Mouse (Mus musculus): ENCODE results near the gene Zfp853.

The Zfp853 gene

DNA sequence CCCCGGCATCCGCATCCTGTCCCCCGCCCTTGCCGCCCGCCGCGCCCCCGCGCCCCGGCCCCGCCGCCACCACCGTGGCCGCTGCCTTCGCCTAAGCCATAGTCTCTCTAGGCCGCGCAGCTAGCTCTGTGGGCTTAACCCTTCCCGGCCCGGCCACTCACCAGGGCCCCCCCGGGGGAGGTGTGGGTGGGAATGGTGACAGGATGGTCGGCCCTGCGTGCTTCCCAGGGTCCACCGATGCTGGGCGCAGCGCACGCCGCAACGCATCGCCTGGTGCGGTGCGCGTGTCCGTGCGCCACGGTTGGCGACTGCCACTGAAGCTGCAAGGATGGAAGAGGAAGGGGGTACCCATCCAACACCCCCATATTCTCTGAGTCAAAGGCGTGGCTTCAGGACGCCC, at the start of gene Zfp853:
Gene Zfp853, minus strand, starts transcription at position 220 of the 400 bp plus-strand sequence.
- DNase-seq (ENCODE audit: low read depth) = no peak

DNA sequence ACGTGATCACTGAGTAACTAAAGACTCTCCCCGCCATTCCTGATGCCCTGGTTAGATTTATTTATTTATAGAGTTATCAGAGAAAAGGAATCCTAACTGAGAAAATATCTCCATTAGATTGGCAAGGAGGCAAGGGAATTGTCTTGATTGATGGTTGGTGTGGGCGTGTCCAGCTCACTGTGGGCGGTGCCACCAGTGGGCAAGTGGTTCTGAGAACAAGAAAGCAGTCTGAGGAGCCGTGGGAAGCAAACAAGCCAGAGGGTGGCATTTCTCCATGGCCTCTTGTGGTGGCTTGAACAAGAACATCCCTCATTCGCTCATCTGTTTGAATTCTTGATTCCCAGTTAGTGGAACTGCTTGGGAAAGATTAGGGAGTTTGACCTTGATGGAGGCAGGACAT, 46.2 kb upstream of the Zfp853 start:
- no peak for DNase-seq (ENCODE audit: low read depth)

DNA sequence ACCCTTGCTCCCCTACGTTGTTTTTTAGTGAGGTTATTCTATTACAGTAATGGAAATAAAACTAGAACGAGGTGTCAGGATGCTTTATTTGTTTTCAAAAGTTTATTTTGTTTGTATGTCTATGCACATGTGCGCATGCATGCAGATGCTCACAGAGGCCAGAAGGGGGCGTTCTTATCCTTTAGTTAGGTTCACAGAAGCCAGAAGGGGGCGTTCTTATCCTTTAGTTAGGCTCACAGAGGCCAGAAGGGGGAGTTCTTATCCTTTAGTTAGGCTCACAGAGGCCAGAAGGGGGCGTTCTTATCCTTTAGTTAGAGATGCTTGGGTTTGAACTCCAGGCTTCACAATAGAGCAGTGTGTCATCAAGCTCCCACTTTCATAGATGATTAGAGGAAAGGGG, 43.1 kb upstream of the Zfp853 start:
- no peak for DNase-seq (ENCODE audit: low read depth)

DNA sequence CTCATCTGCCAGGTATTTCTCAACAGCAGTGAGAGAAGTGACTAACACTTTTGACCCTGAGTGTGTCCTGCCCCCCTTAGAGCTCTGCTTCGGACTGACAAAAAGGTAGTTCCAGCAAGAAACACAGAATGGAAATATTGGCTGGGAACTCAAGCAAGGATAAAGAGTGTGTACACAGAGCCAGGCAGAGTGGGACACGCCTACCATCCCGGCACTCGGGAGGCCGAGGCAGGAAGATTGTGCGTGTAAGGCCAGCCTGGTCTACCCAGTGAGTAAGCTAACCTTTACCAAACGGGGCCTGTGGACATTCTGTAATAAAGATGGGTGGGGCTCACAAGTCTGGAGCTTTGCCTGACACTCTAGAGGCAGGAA, 41.7 kb upstream of the Zfp853 start:
- DNase-seq (ENCODE audit: low read depth) = no peak

DNA sequence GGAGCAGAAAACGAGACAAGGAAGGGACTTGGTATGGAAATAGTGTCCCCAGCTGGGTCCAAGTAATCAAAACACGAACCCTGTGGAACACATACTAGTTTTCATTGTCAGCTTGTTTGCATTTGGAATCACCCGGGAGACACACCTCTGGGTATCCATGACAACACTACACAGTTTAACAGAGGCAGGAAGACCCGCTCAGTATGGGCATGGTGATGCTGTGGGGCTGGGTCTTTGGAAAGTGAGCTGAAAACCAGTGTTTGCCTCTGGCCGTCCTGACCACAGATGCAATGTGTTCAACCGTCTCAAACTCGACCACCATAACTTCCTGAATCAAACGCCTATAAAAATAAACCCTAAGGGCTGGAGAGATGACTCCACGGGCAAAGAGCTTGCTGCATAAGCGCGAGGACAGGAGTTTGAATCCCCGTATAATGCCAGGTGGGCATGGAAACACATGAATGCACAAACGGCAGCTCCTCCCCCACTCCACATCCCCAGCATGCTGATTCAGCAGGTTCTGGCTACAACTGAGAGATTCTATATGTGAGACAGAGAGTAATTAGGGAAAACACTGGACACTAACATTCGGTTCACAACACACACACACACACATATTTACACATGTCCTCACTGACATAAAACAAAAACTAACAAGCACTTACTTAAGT, 41.1 kb upstream of the Zfp853 start:
- no peak for DNase-seq (ENCODE audit: low read depth)

DNA sequence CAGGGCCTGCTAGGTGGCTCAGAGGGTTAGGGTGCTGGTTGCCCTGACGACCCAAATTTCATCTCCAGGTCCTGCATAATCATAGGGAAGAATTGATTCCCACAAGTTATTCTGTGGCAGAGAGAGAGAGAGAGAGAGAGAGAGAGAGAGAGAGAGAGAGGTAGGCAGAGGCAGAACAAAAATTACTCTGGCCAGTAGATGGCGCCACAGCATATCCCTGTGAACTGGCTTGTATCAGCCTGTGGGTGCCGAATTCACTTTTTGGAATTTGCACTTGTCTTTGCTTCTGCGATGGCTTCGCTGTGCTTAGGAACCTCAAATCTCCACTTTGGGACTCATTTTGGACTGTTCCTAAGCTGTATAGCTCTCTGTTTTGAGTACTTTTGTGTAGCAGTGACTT, 40.4 kb upstream of the Zfp853 start:
- peak; percentile 60 for DNase-seq (ENCODE audit: low read depth)

DNA sequence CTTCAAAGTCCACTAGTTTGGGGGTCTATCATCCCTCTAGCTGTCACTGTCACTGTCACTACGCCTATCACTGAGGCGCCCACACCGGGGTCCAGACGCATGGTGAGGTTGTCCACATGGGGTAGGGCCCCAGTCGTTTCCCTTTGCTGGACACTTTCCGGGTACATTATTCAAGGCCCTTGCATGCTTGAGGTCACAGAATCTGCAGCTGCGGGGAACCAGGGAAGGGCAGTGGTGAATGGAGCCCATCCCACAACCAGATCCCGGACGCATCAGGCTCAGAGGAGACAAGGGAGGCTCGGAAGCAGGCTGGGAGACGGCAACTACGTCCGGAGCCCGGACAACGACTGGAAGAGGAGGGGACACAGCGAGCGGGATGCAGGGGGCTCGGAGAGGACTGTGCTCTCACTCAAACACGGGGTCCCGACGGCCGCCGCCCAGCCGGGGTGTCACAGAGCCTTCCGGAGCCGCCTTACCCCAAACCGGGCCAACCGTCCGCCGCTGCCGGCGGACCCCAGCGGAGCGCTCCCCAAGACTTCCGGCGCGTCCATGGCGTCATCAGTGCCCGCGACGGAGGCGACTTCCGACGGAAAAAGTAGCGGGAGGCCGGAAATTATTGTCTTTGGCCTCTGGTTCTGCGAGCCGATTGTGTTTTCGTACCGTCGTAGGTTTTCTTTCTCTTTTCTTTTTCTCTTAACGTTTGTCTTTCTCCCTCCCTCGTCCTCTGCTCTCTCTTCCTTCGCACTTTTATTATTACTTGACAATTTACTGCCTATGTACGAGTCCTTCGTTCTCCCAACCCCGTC, 35.5 kb upstream of the Zfp853 start, which contains the start of gene Zdhhc4:
Gene Zdhhc4, minus strand, starts transcription at position 567 of the 806 bp plus-strand sequence.
- peak; percentile 90 for DNase-seq (ENCODE audit: low read depth)

DNA sequence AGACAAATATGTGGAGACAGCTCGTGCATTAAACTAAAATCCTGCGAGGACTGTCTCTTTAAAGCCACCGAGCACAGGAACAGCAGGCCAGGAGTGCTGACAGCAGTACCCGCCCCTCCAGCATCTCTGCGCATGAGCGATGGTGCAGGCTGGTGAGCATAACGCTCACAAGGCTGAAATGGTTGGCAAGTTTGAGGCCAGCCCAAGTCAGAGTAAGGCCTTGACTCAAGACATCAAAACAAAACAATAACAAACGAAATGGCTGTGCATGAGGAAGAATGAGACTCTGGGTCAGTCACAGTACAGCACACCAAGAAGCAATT, 23.8 kb upstream of the Zfp853 start:
- no peak for DNase-seq (ENCODE audit: low read depth)

DNA sequence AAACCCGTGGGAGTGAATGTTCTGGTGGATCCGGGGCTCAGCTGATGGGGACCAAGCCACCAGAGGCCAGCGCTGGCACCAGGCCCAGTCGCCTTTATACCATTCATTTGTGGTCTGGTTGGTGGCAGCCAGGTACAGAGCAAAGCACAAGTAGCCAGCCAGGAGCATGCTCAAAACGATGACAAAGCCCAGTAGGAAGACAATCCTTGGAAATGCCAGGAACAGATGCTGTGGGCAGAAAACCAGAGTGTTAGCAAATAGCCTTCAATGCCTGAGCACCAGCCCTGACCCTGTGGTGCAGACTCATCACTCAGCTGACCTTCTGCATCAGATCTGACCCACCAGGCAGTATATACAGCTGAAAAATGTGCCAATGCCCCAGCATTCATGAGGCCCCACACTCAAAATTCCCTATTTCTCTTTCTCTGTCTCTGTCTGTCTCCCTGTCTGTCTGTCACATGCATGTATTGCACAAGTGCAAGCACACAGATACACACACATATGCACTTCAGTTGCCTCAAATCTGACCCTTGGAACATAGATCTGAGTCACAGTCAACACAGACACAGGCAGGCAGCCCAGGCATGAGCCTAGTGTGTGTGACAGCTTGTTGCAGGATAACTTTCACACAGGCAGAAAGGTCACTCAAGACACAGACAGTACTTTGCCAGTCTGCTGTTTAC, 23.3 kb upstream of the Zfp853 start:
- no peak for DNase-seq (ENCODE audit: low read depth)

DNA sequence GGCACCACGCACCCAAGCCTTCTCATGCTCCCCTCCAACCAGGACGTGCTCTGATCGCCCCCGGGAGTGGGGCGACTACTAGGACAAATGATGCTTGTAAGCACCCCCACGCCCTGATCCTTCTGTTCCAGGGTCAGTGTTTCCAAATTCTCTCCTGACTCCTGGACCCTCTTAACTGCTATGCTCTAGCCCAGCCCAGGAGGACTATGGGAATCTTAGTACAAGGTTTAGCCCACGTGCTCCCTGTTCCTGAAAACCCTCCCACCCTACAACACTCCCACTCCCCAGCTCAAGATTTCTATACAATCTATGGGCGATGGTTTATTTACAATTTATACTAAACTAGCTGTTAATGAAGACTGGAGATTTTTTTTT, 22.1 kb upstream of the Zfp853 start:
- no peak for DNase-seq (ENCODE audit: low read depth)

DNA sequence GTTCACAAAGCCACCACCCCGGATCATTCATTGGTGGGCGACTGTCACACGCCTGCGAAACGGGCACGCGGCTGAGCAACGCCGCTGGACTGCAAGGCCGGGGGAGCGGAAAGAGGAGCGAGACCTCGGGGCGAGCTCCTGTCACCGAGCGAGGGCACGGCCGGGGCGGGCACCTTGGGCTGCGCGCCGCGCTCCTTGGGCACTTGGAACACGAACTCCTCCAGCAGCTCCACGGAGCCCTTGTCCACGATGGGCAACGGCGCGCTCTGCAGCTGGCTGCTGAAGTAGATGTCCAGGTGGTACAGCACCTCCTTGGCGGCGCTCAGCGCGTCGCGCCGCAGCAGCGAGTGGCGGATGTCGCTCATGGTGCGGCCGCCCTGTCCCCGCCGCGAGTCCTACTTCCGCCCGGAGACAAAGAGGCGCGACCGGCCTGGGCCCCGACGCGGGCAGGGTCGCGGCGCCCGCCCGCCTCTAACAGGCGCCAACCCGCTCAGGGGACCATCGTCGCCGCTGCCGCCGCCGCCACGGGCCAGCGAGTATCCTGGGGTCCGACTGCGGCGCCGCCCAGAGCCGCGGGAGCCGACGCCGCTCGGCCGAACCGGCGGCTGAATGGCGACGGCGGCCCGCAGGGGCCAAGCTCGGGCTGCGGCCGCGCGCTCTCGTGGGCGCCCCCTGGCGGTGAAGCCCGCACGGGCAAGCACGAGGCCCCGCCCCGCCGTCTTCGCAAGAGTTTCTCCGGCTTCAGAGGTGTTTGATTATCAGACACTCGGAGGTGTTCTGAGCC, 21.5 kb upstream of the Zfp853 start, which contains the start of gene E130309D02Rik:
Gene E130309D02Rik, minus strand, starts transcription at position 631 of the 784 bp plus-strand sequence.
- DNase-seq (ENCODE audit: low read depth) = peak; percentile 63

DNA sequence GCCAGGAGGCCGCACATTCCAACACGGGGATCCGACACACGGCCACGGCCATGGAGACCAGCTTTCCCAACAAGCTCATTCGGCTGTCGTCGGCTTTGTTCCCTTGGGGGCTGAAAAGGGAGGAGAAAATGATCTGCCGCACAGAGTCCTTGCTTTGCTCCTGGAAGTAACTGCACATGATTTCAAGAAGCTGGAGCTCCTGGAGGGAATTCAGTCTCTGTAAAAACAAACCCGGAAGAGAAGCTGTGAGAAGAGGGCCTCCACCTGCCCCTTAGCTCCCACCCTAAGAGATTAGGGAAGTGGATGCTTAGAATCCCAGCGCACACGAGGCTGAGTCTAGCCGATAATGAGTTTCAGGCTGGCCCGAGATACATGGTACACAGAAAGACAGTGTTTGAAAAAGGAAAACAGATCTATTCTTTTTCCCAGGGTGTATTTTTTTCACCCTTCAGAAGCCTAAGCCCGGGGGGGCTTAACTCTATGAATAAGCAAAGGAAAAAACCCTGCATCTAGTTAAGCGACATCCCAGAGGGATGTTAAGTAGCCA, 20.8 kb upstream of the Zfp853 start:
- no peak for DNase-seq (ENCODE audit: low read depth)

DNA sequence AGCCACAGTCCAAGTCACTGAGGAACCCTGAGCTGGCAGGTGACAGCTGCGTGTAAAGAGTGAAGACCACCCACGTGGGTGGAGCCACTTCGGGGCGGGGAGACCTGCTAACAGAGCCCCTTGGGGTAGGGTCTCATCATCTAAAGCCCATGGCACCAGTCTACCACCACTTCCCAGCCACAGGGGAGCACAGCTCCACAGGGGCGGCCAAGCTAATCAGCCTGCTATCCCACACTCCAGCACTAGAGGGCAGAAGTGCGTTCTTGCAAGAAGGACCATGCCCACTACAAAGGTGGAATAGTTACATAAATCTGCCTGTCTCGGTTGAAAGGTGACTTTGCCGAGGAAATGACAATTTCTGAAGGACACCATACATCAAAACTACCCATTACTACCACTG, 18.5 kb upstream of the Zfp853 start:
- DNase-seq (ENCODE audit: low read depth) = peak; percentile 77

DNA sequence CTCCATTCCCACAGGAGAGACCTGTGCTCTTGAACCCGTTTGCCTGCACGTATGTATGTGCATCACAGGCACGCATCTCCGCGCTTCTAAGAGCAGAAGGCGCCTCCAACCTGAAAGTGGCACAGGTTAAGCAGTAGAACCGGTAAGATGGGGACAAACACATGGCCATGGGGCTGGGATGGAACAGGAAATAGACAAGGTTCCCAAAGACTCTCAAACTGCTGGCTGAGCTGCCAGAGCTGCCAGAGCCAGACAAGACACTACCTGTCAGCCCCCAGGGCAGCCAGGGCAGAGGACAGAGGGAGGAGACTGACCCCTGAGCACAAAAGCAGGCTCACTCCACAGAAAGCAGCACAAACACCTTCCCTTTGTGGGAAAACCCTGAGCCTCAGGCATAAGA, 16.5 kb upstream of the Zfp853 start:
- DNase-seq (ENCODE audit: low read depth) = no peak

DNA sequence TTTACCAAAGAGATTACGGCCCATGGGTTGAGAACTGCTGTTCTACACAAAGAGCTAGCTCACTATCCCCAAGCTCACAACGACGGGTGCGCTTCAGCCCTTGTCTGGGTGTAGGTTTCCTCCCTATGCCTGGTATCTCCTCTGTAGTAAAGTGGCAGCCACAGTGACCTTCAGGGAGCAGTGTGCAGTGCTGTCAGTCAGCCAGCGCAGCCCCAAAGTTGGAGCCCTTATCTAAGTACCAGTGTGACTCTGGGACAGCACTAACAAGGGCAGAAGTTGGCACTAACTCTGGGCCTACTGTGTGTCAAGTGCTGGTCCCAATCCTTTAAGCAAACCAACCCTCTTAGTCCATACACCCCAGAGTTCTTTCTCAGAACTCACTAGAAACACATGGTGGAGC, 15.4 kb upstream of the Zfp853 start:
- DNase-seq (ENCODE audit: low read depth) = no peak

DNA sequence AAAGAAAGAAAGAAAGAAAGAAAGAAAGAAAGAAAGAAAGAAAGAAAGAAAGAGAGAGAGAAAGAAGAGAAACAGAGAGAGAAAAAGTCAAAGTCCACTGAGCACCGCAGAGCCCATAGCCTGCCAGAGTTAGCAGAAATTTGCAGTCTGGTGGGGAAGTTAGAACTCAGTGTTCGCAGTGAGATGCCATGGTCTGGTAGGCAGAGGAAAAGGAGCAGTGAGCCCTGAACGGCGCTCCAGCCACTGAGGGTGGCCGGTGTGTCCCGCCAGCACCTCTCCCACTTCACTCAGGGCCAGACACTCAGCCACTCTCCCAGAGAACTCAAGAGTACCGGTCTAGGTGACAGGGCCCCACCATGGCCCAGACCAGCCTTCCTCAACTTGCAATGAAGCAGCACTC, 10.8 kb upstream of the Zfp853 start:
- DNase-seq (ENCODE audit: low read depth) = no peak

DNA sequence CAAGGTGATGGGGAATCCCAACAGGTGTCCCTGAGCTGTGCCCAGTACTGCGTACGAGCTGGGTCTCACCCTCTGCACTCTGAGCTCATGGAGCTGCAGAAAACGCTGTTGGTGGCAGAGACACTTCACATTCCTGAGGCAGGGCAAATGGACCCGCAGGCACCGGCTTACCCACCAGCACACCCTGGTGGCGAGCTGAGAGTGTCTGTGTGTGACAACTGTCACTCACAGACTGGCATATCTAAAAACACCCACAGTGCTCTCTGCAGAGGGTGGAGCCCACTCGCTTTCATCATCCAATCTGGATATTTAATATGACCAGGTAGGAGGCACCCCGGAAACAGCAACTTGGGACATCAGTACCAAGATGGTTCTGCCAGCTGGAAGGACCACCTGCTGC, 7.9 kb upstream of the Zfp853 start:
- DNase-seq (ENCODE audit: low read depth) = no peak

DNA sequence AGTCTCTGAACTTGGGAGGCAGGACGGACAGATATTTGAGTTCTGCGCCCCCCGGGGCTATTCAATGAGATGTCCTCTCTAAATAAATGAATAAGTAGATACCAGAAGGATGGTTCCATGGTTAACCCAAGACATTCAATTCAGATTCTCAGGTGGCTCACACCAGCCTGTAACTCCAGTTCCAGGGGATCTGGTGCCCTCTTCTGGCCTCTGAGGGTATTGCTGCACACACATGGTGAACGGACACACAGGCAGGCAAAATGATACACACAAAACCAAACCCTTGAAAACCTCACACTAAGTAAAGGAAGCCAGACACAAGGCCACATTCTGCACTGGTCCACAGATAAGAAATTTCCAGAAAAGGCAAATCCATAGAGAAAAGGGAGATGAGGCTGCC, 6.3 kb upstream of the Zfp853 start:
- no peak for DNase-seq (ENCODE audit: low read depth)

DNA sequence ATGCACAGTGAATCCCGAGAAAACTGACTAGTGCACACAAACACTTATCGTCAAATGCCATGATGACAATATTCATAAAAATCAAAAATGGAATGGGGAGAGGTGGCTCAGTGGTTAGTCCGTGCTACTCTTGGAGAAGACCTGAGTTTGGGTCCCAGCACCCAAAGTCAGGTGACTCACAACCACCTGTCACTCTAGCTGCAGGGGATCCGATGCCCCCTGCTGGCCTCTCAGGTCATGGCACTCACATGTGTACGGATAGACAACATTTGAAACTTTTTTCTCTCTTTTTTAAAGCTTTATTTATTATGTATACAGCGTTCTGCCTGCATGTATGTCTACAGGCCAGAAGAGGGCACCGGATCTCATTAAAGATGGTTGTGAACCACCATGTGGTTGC, 5.0 kb upstream of the Zfp853 start:
- no peak for DNase-seq (ENCODE audit: low read depth)

DNA sequence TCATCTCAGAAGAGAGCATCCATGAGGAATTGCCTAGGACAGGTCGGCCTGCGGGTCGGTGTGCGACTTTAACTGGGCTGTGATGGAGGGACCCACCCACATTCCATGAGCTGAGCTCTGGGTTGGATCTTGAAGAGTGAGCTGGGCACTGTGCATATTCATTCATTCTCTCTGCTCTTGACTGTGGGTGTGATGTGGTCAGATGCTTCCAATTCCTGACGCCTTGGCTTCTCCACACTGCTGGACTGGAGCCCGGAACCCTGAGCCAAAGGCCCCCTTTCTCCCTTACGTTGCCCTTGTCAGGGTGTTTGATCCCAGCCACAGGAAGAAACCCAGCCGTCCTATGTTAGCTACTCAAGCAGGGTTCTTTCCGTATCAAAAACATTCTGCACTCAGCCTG, 4.6 kb upstream of the Zfp853 start:
- DNase-seq (ENCODE audit: low read depth) = no peak

DNA sequence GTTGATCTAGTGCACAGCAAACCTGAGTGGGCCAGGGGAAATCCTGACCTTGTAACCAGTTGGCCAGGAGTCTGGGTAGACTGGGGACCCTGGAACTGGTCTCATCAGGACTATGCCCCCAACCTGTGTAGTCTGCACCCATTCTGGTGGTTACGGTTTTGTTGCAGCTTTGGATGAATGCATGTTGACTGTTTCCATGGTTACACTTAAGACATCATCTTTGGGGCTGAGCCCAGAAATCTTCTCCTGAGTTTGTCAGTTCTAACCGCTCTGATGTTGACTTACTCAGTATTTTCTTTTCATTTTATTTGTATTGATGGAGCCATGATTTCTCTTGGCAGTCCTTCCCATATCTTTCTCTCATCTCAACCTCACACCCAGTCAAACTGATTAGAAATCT, 1.9 kb upstream of the Zfp853 start:
- DNase-seq (ENCODE audit: low read depth) = no peak

DNA sequence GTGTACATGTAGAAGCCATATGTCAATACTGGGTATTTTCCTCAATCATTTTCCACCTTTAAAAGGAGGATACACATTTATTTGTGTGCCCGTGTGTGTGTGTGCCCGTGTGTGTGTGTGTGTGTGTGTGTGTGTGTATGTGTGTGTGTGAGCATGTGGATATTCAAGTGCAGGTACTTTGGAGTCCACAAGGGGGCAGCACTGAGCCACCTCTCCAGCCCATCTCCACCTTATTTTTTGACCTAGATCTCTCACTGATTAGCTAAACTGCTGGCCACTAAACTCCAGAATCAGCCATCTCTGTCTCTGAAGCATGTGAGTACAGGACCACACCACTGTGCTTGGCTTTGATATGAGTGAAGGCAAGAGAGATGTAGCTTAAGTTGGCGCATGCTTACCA, 1.4 kb upstream of the Zfp853 start:
- DNase-seq (ENCODE audit: low read depth) = no peak

All from c-Kit-positive CD71-positive TER-119-negative erythroid progenitor cells, embryonic 14.5 days (primary cell).